Mouse (Mus musculus) myocyte (in vitro differentiated cells): ENCODE data around the gene Spty2d1.

Source experiments
- E2F4 ChIP-seq: IDR thresholded peaks from one replicate; pipeline ENCODE4 v1.6.1; 2011; ENCODE audit warnings: mild to moderate bottlenecking, control low read depth, moderate library complexity; ENCODE audit not compliant: insufficient read depth
- MYOD1 ChIP-seq, 3 experiments: IDR thresholded peaks; one replicate each; pipeline ENCODE4 v1.6.1; 2011; ENCODE audit warnings: control low read depth in 2 of 3, low read depth in 2 of 3, mild to moderate bottlenecking in 2 of 3, moderate library complexity in 1 of 3; ENCODE audit not compliant: insufficient read length in 2 of 3, control insufficient read depth in 1 of 3
- MYOG ChIP-seq, 3 experiments: IDR thresholded peaks; one replicate each; pipeline ENCODE4 v1.6.1; 2011; ENCODE audit warnings: control low read depth in 2 of 3, low read depth in 2 of 3, mild to moderate bottlenecking in 2 of 3; ENCODE audit not compliant: insufficient read length in 2 of 3, control insufficient read depth in 1 of 3, insufficient read depth in 1 of 3
- POLR2A ChIP-seq: IDR thresholded peaks from one replicate; pipeline ENCODE4 v1.6.1; 2011; ENCODE audit warnings: low read depth, mild to moderate bottlenecking, control low read depth, moderate library complexity; ENCODE audit not compliant: insufficient read length
- POLR2AphosphoS2 ChIP-seq: IDR thresholded peaks from one replicate; pipeline ENCODE4 v1.6.1; 2011; ENCODE audit warnings: low read depth, control low read depth; ENCODE audit not compliant: insufficient read length
- REST ChIP-seq: IDR thresholded peaks from one replicate; pipeline ENCODE4 v1.6.1; 2011; ENCODE audit warnings: mild to moderate bottlenecking, control low read depth, moderate library complexity; ENCODE audit not compliant: insufficient read depth, insufficient read length
- TCF12 ChIP-seq: IDR thresholded peaks from one replicate; pipeline ENCODE4 v1.6.1; 2011; ENCODE audit warnings: mild to moderate bottlenecking, control low read depth; ENCODE audit not compliant: poor library complexity, insufficient read depth, severe bottlenecking
- TCF3 ChIP-seq: IDR thresholded peaks from one replicate; pipeline ENCODE4 v1.6.1; 2011; ENCODE audit warnings: low read depth, control low read depth; ENCODE audit not compliant: insufficient read length

DNA sequence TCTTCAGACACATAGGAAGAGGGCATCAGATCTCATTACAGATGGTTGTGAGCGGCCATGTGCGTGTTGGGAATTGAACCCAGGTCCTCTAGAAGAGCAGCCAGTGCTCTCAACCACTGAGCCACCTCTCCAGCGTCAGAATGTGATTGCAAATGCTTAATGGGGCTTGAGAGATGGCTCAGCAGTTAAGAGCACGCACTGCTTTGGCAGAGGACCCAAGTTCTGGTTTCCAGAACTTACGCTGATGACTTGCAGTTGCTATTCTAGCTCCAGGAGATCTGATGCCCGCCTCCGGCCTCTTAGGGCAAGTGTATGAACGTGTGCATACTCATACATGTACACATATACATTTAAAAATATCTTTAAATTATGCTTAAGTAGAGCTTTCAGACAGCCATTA, 27.2 kb upstream of the Spty2d1 start:
- TF ChIP-seq POLR2A (no peak), MYOG (IDR thresholded peaks at IDR 0.05; ENCODE audit: control insufficient read depth in 1 of 3, insufficient read depth in 1 of 3, insufficient read length in 2 of 3, low read depth in 2 of 3) (no peak), TCF3 (no peak), MYOD1 (IDR thresholded peaks at IDR 0.05; ENCODE audit: control insufficient read depth in 1 of 3, insufficient read length in 2 of 3, low read depth in 2 of 3) (no peak), POLR2AphosphoS2 (no peak), E2F4 (no peak), TCF12 (no peak), REST (no peak)
